21 mouse cellular contexts compared by ENCODE assay signal in genomic region chr17:70795196-70795595, GRCm38 (mm10). TPM values are rescaled to one million over a fixed set of nuclear protein-coding genes. Genes with fewer than 3 reads are reported as not detected.
DNase-seq lines count a peak whose midpoint lies in the region; ATAC-seq and TF ChIP-seq lines count a peak whose summit lies in the region.
"Had no signal": no experiment of that assay in that cellular context is flagged by ENCODE, and none has a peak within 500 bp of the region (broad histone marks: within the 10 kb centered on the region; RNA-seq: fewer than 3 reads in every experiment).

No protein-coding gene starts in this region.

- no peaks in the 10 kb centered on the region for H3K27me3 ChIP-seq in heart, embryonic 10.5 days (ENCODE audit: insufficient read depth, poor library complexity, severe bottlenecking)
- no peaks in the 10 kb centered on the region for H3K27me3 ChIP-seq in heart, embryonic 16.5 days (ENCODE audit: control insufficient read depth, insufficient read depth, low read length)
- no peaks in the 10 kb centered on the region for H3K27me3 ChIP-seq in heart, adult 2 months (ENCODE audit: control insufficient read depth, insufficient read depth, low read length)
- no peaks in the 10 kb centered on the region for H3K27me3 ChIP-seq in lung, embryonic 14.5 days (ENCODE audit: insufficient read depth, low read length)
- H3K27me3 ChIP-seq in embryonic facial prominence, embryonic 12.5 days, result no peaks in the 10 kb centered on the region
- H3K27me3 ChIP-seq: embryonic facial prominence, embryonic 15.5 days; forebrain, embryonic 15.5 days; kidney, embryonic 15.5 days; limb, embryonic 13.5 days; liver, embryonic 12.5 days had no signal

- no peak overlapping the region for H3K9ac ChIP-seq in heart, embryonic 16.5 days (ENCODE audit: low read length)
- no peak overlapping the region for H3K9ac ChIP-seq in heart, adult 2 months (ENCODE audit: low read depth, low read length)
- H3K9ac ChIP-seq in lung, embryonic 14.5 days, result no peak overlapping the region
- no peak overlapping the region for H3K9ac ChIP-seq in embryonic facial prominence, embryonic 12.5 days
- H3K9ac ChIP-seq: embryonic facial prominence, embryonic 15.5 days; forebrain, embryonic 15.5 days; kidney, embryonic 15.5 days; liver, embryonic 12.5 days had no signal

- peak overlapping the region; percentile 60; the same call in 1 of the 2 replicates for H3K27ac ChIP-seq in heart, embryonic 10.5 days
- H3K27ac ChIP-seq in heart, embryonic 16.5 days (ENCODE audit: low read length), result peak overlapping the region; percentile 15
- H3K27ac ChIP-seq in heart, adult 2 months, result no peak overlapping the region
- no peak overlapping the region for H3K27ac ChIP-seq in lung, embryonic 14.5 days (ENCODE audit: low read depth)
- peak overlapping the region; percentile 87; the same call in 1 of the 2 replicates for H3K27ac ChIP-seq in embryonic facial prominence, embryonic 12.5 days
- H3K27ac ChIP-seq: limb, embryonic 13.5 days; liver, embryonic 12.5 days had no signal

- 26% methylated on average over 4 of the region's 4 CpGs for WGBS in heart, embryonic 10.5 days
- WGBS in heart, embryonic 16.5 days, result 46% methylated on average over 4 of the region's 4 CpGs
- 50% methylated on average over 4 of the region's 4 CpGs for WGBS in heart, adult 2 months
- 61% methylated on average over 4 of the region's 4 CpGs for WGBS in lung, embryonic 14.5 days
- 57% methylated on average over 4 of the region's 4 CpGs for whole genome bisulfite sequencing in embryonic facial prominence, embryonic 12.5 days

- no peak for TF ChIP-seq CTCF in heart, adult 2 months (IDR thresholded peaks at IDR 0.05)
- no peak for TF ChIP-seq CTCF in lung, embryonic 14.5 days (IDR thresholded peaks at IDR 0.05; ENCODE audit: low read depth)

- intact Hi-C loops in heart, postnatal 25 days (cut with DNase I), result no loop called here
- intact Hi-C loops in heart, adult 2 months (cut with DNase I), result no loop called here

- H3K9me3 ChIP-seq in heart, embryonic 10.5 days, result no peaks in the 10 kb centered on the region
- no peaks in the 10 kb centered on the region for H3K9me3 ChIP-seq in heart, embryonic 16.5 days (replicated peaks; ENCODE audit: control insufficient read depth, low read length)
- no peaks in the 10 kb centered on the region for H3K9me3 ChIP-seq in lung, embryonic 14.5 days (ENCODE audit: low read depth, low read length)
- no peaks in the 10 kb centered on the region for H3K9me3 ChIP-seq in embryonic facial prominence, embryonic 12.5 days
- H3K9me3 ChIP-seq: embryonic facial prominence, embryonic 15.5 days; forebrain, embryonic 15.5 days; kidney, embryonic 15.5 days; limb, embryonic 13.5 days; liver, embryonic 12.5 days had no signal

- H3K79me2 ChIP-seq in heart, adult 2 months (replicated peaks; ENCODE audit: control insufficient read depth, insufficient read depth, low read length), result no peaks in the 10 kb centered on the region

- H3K36me3 ChIP-seq in heart, embryonic 10.5 days, result no peaks in the 10 kb centered on the region
- H3K36me3 ChIP-seq in heart, embryonic 16.5 days (ENCODE audit: control insufficient read depth, insufficient read depth), result no peaks in the 10 kb centered on the region
- H3K36me3 ChIP-seq in heart, adult 2 months (ENCODE audit: control insufficient read depth, insufficient read depth, low read length), result no peaks in the 10 kb centered on the region
- no peaks in the 10 kb centered on the region for H3K36me3 ChIP-seq in lung, embryonic 14.5 days (ENCODE audit: insufficient read depth)
- H3K36me3 ChIP-seq in embryonic facial prominence, embryonic 12.5 days, result no peaks in the 10 kb centered on the region
- H3K36me3 ChIP-seq: embryonic facial prominence, embryonic 15.5 days; forebrain, embryonic 15.5 days; kidney, embryonic 15.5 days; limb, embryonic 13.5 days; liver, embryonic 12.5 days had no signal

- H3K4me1 ChIP-seq in heart, embryonic 10.5 days, result peaks cover 17% of the 10 kb centered on the region
- peaks cover 13% of the 10 kb centered on the region for H3K4me1 ChIP-seq in heart, embryonic 16.5 days (ENCODE audit: control insufficient read depth, insufficient read depth, low read length)
- peaks cover 3% of the 10 kb centered on the region; the same call in 1 of the 2 replicates for H3K4me1 ChIP-seq in heart, adult 2 months (ENCODE audit: control insufficient read depth, insufficient read depth, low read length)
- H3K4me1 ChIP-seq in lung, embryonic 14.5 days (ENCODE audit: insufficient read depth), result no peaks in the 10 kb centered on the region
- H3K4me1 ChIP-seq in embryonic facial prominence, embryonic 12.5 days, result peaks cover 18% of the 10 kb centered on the region
- H3K4me1 ChIP-seq: liver, embryonic 12.5 days had no signal

- H3K4me3 ChIP-seq in heart, embryonic 10.5 days, result no peak overlapping the region
- no peak overlapping the region for H3K4me3 ChIP-seq in heart, embryonic 16.5 days (ENCODE audit: low read length)
- no peak overlapping the region for H3K4me3 ChIP-seq in heart, adult 2 months
- H3K4me3 ChIP-seq in lung, embryonic 14.5 days (ENCODE audit: low read depth, low read length), result no peak overlapping the region
- no peak overlapping the region for H3K4me3 ChIP-seq in embryonic facial prominence, embryonic 12.5 days
- H3K4me3 ChIP-seq: embryonic facial prominence, embryonic 15.5 days; forebrain, embryonic 15.5 days; kidney, embryonic 15.5 days; limb, embryonic 13.5 days; liver, embryonic 12.5 days had no signal

- TF ChIP-seq POLR2A in heart, adult 2 months (IDR thresholded peaks at IDR 0.05; ENCODE audit: insufficient read depth, low read depth, low read length), result no peak

- DNase-seq in heart, embryonic 10.5 days (ENCODE audit: low spot score), result peak; percentile 51
- DNase-seq in heart, postnatal 25 days (ENCODE audit: low spot score), result no peak
- no peak for DNase-seq in heart, adult 2 months
- DNase-seq in lung, embryonic 14.5 days, result no peak
- no peak for DNase-seq in lung, postnatal 10 days
- no peak for DNase-seq in cerebellum, postnatal 4 days (ENCODE audit: low spot score in 2 of 2)
- DNase-seq: adrenal gland, postnatal 10 days; cerebellum, adult 18-20 months; kidney, adult 11 months; kidney, postnatal 36 days; lung, adult 18-20 months; right cerebral cortex, postnatal 14 days; thymus, adult 2 months; thymus, postnatal 4 days had no signal

- no peak for ATAC-seq in heart, embryonic 16.5 days (replicated peaks; ENCODE audit: extremely low read depth, insufficient read depth, low FRiP score)
- no peak for ATAC-seq in lung, embryonic 14.5 days (ENCODE audit: insufficient read depth)
- no peak for ATAC-seq in embryonic facial prominence, embryonic 12.5 days (ENCODE audit: insufficient number of reproducible peaks, insufficient read depth, low FRiP score, low TSS enrichment)
- ATAC-seq: forebrain, embryonic 15.5 days; liver, embryonic 12.5 days had no signal

- no peak for TF ChIP-seq EP300 in heart, adult 2 months (IDR thresholded peaks at IDR 0.05; ENCODE audit: insufficient read depth, low read depth, low read length)

- H3K4me2 ChIP-seq in heart, embryonic 16.5 days (ENCODE audit: low read depth, low read length), result no peak overlapping the region
- peak overlapping the region; percentile 31; the same call in 1 of the 2 replicates for H3K4me2 ChIP-seq in lung, embryonic 14.5 days
- no peak overlapping the region for H3K4me2 ChIP-seq in embryonic facial prominence, embryonic 12.5 days (replicated peaks)
- H3K4me2 ChIP-seq: embryonic facial prominence, embryonic 15.5 days; forebrain, embryonic 15.5 days; liver, embryonic 12.5 days had no signal

RNA-seq across cellular contexts. Expression of gene Tgif1, which starts 58.1 kb away (rescaled TPM):
- 31.5 and 58.1 TPM in 2 replicates for polyA plus RNA-seq in heart, embryonic 10.5 days (2016; fragmentation: Nextera tagmentation; extraction: Ambion mirVana)
- 1 to 10 TPM; 5.3 to 7.6 TPM for total RNA-seq in heart, postnatal 25 days (2021)
- 19.7 and 20.7 TPM in 2 replicates for polyA plus RNA-seq in heart, embryonic 16.5 days (2015; fragmentation: Nextera tagmentation; extraction: Ambion mirVana)
- total RNA-seq in heart, adult 2 months (2021), result 1 to 10 TPM; 3.0 to 4.0 TPM
- 8.6 and 14.0 TPM in 2 replicates for polyA plus RNA-seq in heart, adult 2 months (2012; rRNA removed)
- 60.3 and 63.1 TPM in 2 replicates for polyA plus RNA-seq in lung, embryonic 14.5 days (2014; fragmentation: Nextera tagmentation; extraction: Ambion mirVana)
- 113 and 126 TPM in 2 replicates for polyA plus RNA-seq in embryonic facial prominence, embryonic 12.5 days (2016; fragmentation: Nextera tagmentation; extraction: Ambion mirVana)

Comparison
In these comparisons a context has a peak if more than half of its experiments do, and no peak if none do; other contexts are left out.
1. H3K27ac ChIP-seq: peak in heart, embryonic 10.5 days (single experiment), heart, embryonic 16.5 days (single experiment) and embryonic facial prominence, embryonic 12.5 days (single experiment); none in heart, adult 2 months (single experiment) and lung, embryonic 14.5 days (single experiment).